Mouse (Mus musculus) frontal cortex, adult (tissue): ENCODE measurements around the gene Tef.

Source experiments
- ATAC-seq: cut with Nextera tagmentation; 2 replicates; pipeline ENCODE4 v1.9.2; 2017; ENCODE audit warnings: mild to moderate bottlenecking, moderate library complexity, mixed read lengths; ENCODE audit not compliant: low TSS enrichment

The Tef gene

GRCm38 (mm10) chr15:81848301-81848700 is 46.1 kb downstream of the Tef start:
- ATAC-seq = no peak

DNA sequence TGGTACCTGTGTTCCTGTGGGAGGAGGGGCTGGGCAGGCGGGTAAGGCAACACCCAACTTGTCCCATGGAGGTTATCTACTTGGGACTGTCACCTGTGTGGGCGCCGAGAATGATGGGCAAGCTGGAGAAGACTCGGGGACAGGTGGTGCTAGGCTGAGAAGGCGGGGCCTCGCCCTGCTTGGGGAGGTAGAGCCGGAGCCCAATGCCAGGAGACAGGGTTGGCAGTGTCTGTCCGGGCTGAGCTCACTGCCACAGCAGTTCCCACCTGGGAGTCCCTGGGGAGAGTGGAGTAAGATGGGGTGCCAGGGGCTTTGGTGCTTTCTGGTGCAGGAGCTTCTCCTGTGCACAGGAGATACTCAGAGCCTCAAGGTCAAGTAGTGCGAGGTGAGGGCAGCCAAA is 46.9 kb downstream of the Tef start:
- no peak for ATAC-seq

DNA sequence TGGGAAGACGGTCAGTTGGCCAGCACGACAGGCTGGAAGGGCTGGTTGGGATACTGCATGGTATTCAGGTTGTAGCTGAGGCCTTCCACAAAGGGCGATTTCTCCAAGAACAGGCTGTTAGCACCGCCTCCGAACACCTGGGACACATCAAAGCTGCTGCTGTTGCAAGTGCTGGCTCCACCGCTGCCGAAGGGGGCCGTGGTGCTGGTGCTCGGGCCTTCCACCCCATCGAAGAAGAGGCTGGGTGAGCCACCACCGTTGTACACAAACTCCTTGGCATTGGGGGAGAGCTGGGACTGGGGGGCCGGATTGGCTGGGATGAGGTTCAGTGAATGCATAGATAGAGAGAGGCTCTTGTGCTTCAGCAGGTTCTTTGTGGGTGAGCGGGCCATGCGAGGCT is 48.5 kb downstream of the Tef start:
- no peak for ATAC-seq

DNA sequence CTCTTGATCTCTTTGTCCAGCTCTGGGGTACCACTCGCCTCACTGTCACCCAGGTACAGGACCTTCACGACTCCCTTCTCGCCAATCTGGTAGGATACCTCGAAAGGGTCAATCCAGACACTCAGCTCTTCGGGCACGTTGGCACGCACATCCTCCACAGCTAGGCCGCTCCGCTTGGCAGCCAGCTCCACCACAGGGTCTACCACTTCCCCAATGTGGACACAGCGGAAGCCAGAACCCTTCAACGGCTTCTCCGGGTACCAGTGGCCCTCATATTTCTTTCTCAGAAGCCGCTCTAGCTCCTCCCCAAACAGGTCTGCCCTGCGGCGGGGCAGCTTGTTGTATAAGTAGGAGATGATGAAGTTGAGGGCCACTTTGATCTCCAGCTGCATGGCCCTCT is 49.2 kb downstream of the Tef start:
- no peak for ATAC-seq

DNA sequence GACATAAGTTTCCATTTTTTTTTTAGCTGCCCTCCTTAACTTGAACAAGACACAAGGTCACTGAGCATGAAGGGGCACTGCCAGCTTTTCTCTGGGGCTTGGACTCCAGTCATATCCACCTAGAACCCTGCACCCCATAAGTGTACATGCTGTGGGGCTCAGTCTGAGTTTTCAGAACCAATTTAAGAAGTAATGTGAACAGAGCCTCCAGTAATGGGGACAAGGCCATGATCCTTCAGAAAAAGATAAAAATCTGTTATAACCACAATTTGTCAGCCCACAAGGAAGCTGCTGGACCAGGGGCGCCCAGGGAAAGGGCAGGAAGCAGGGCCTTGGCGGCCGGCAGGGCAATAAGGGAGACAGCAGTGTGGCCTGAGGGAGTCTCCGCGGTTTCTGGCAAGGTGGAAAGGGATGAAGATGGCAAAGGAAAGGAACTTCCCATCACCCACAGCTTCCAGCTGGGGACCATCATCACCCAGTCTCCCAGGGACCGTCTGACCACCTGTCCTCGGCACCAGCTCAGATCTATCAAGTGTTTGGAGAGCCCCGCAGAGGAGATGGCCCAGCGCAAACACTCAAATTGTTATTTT is 50.3 kb downstream of the Tef start:
- ATAC-seq = no peak

- no peak for ATAC-seq
These were observed 50.9 kb downstream of the Tef start for GRCm38 (mm10) chr15:81853081-81853480.

DNA sequence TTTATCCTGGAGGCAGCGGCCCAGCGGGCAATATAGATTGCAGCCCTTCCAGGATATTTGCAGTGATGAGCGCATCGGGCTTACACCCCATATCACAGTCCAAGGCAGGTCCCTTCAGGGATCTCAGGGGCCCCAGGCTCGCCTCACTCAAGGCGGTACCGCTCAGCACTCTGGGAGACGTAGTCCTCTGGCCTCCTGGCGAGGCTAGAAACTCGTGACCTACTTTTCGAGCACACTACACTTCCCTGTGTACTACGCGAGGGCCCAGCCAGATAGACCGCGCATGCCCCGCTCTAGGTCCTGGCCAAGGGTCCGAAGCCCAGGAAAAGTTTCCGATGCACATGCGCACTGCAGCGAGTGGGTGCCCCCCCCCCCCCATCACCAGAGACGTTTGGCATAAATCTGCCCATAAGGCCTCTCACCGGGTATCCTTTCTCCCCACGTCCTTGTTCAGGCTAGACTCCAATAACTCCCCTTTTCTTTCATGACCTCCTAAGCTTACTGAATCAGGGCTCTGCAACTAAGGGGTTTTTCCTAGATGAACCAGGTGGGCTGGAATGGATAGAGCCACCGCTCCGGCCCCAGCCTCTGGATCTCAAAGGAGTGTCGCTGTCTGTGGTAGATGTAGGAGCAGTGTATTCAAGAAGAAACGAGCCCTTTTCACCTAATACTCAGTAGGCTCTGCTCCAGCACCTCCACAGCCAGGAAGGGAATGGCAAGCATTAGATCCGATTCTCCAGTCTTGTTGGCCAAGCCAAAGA is 54.0 kb downstream of the Tef start:
- ATAC-seq = peak; percentile 67

GRCm38 (mm10) chr15:81856938-81857723 is 54.9 kb downstream of the Tef start:
- ATAC-seq = no peak

GRCm38 (mm10) chr15:81857724-81858116 is 55.5 kb downstream of the Tef start:
- ATAC-seq = no peak

GRCm38 (mm10) chr15:81858138-81858516 is 55.9 kb downstream of the Tef start:
- peak; percentile 2; the same call in 1 of the 2 replicates for ATAC-seq

DNA sequence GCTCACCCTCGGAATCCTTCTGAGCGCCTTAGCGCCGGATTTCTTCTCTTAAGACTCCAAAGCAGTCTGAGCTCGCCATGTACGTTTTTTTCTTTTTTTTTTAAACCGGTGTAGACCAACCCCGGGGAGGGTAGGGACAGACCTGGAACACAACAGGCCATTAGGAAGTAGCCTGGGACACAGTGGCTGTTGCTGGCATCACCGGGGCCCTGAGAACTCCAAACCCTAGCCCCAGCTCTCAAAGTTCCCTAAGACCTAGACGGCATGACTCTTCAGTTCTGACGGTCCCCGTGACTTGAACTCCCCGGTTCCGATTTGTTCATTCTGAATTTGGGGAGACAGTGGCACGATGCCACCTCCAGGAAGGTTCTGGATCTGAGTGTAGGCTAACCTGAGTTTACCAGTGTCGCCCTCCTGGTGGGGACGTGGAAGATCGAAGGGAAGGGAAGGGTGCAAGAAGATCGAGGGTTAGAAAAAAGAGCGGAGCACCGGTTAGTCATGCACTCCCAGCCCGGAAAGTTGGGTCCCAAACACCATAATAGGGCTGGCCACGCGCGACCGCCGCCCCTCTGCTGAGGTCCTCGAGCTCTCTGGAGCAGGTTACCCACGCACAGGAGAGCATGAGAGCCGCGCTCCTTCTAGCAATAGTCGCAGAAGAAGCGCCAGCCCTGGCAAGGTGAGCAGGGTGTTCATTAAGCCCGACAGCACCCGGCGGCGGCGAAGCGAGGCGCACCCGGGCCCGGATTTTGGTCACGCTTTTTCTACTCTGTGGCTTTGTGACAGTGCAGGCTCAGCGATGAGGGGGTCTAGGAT is 56.5 kb downstream of the Tef start, which contains the start of gene Tob2:
Gene Tob2 (minus strand): TSS at position 280 of the 813 bp plus-strand sequence.
- ATAC-seq = peak; percentile 17; the same call in 1 of the 2 replicates

DNA sequence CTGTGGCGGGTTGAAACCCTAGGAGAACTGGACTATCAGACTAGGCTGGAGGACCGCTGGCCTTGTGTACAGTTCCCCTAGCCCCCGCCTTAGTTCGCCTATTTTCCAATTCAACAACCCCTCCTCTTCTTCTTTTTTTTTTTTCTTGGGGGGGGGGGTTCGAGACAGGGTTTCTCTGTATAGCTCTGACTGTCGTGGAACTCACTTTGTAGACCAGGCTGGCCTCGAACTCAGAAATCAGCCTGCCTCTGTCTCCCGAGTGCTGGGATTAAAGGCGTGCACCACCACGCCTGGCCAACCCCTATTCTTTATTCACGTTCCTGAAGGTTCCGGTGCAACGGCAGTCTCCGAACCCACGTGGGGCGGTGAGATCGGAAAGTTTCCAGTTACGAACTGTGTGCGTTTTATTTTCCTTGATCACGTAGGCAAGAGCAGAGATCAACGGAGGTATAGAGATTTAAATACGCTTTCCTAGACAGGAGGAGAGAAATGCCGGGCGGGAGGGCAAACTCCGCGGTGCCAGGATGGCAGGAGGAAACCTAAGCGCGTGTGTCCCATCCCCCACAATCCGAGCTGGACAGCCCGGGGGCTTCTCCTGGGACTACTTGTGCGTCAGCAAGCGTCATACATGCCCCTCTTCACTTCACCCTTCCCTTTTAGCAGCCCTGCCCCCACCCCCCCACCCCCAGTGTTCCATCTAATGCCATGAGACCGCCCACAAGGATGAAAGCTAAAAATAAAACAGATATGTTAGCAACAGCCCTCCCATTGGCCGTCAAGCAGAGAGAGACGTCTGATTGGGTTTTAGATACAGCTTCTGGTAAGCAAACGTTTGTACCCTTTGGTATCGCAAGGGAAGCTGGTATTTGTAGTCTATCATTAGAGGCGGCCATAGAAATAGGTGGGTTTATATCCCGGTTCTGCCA is 57.4 kb downstream of the Tef start:
- ATAC-seq = peak; percentile 70

DNA sequence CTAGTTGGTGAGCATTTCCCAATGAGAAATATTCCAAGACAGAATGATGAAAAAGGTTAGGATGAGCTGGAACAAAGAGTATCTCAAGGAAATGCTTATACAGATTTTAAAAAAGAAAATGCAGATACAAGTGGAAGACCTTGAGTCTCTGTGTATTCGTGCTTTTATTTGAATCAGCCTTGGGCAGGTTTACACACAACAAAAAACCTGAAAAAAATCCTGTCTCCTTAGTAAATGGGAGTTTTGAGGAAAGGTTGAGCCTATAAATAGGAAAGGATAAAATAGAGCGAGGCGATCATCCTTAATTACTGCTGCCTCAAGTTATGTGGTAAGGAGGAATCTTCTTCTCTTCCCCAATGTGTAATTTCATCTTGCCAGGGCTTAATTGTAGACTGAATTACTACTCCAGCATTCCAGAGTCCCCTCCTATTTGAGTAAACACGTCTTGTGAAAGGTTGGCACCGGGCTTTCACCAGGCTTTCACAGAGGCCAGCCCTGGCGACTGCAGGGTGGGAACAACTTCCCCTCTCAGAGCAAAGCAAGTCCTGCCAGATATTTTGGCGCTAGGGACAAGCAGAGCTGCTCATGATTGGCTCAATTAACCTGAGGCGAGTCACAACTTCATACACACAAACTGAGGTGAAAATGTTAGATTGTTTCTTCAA is 58.4 kb downstream of the Tef start:
- no peak for ATAC-seq

DNA sequence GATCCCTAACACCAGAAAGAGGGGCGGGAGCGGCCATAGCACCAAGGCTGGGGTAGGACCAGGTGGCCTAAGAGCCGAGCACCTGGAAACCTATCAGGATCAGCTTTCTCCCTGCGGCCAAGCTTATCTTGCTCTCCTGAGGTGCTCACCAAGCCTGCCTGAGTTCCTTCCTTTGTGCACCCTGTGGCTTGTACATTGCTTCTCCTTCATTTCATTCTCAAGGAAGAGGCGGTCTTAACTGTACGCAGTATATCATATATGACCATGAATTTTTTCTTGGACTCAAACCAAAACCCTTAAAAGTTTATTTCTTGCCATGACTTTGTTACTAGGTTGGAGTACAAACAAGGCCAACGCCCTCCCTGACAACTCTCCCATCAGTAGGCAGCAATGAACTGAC is 62.0 kb downstream of the Tef start:
- no peak for ATAC-seq

DNA sequence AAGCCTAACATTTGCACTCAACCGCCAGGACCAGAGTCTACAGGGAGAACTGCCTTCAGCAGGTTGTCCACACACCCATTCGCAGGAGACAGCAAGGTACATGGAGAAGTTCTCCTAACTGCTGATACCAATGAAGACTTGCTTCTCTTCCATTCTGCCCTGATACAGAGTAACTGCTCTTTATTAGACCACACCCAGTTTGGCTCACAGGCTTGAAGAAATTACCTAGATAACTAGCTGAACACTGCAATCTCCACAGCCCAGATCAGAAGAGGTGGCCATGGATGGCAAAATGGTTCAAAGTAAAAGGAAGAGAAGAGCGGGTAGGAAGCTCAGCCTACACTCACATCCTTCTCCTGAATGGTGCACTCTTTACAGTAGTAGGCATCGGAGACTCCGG is 67.8 kb downstream of the Tef start:
- ATAC-seq = no peak

DNA sequence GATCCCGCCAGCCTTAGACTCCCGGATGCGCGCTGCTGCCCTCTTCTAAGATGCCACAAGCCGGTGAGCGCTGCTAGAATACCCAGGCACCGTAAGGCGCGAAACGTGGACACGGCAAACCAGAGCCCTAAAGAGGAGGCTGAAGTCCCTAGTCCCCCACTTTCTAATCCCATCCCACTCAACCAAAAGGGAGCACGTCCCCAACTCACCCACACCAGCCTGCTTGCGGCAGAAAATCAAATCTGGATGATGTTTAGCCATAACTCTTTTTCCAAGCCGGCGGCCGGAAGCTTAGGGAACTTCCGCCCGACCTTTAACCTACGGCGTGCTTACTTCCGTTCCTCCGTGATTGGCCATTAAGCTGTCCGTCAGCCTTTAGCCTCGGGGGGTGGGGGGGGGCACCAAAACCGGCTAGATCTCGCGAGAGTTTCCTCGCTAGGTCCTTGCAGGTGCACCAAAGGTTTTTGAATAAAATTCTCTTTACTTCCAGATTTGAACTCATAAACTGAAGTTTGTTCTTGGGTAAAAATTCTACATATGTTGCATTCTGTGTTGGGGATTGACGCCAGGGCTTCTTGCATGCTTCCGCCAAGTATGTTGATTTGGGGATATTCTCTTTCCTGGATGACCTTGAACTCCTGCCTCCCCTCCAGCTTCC is 69.5 kb downstream of the Tef start, which contains the start of gene Phf5a:
Gene Phf5a (minus strand): TSS at position 308 of the 658 bp plus-strand sequence.
- ATAC-seq = peak; percentile 82

DNA sequence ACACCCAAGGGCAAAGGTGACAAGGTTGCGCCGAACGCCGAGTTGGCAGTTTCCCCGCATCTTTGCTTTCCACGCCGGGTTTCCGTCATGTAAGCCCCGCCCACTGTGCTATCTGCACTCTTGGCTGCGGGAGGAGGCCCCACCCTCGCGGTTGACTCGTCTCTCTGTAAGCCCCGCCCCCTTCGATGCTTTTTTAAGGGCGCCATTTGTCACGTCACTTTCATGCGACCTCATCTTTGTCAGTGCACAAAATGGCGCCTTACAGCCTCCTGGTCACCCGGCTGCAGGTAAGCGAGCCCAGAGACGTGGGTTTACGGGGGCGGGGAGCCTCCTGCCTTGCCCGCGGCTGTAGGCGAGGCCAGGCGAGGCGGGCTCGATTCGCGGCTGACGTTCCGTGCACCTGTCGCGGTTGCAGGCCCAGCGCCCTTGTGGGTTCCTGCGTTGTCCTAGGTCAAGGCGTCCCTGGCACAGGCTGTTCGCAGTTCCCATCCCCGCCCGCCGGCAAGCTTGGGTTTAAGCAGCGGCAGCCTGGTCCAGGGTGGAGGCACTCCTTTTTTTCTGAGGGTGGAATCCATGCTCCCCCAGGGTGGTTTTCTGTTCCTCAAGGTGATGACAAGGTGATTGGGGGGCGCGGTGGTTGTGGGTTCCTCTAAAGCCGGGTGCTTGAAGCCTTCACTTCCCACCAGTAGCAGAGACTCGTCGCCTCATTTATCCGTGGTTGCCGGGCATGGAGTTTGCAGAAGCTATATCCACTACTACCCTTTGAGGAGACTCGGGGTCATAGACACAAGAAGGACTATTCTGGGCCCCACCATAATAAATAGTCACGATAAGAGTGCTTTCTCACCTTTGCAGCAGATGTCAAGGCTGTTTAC is 70.3 kb downstream of the Tef start, which contains the start of gene Aco2:
Gene Aco2 (plus strand): TSS at position 48 of the 875 bp plus-strand sequence.
- peak; percentile 71 for ATAC-seq
